Mouse (Mus musculus) lung, embryonic 16.5 days (tissue): ENCODE results near the gene Slc46a1. TPM values are rescaled to one million over a fixed set of nuclear protein-coding genes. Genes with fewer than 3 reads are reported as not detected.

ENCODE experiments used
- ATAC-seq: fragments of 200-750 bp; cut with Nextera tagmentation; 2 replicates; pipeline ENCODE4 v1.8.0; 2017; ENCODE audit warnings: low read depth, mild to moderate bottlenecking, moderate library complexity
- H3K27ac ChIP-seq: fragments of 300-500 bp; sonication (generic); 2 replicates; pipeline ENCODE4 v1.5.1; 2014; ENCODE audit warnings: mild to moderate bottlenecking, control low read depth, low read length
- H3K27me3 ChIP-seq: fragments of 300-500 bp; sonication (generic); 2 replicates; pipeline ENCODE4 v1.6.1; 2014; ENCODE audit warnings: low read depth, low read length, mixed read lengths; ENCODE audit not compliant: control insufficient read depth, insufficient read depth
- H3K36me3 ChIP-seq: fragments of 300-500 bp; sonication (generic); 2 replicates; pipeline ENCODE4 v1.6.1; 2014; ENCODE audit warnings: low read length; ENCODE audit not compliant: control insufficient read depth, insufficient read depth
- H3K4me1 ChIP-seq: fragments of 300-500 bp; sonication (generic); replicated peaks from 2 replicates; pipeline ENCODE4 v1.6.1; 2014; ENCODE audit warnings: low read length, mixed read lengths; ENCODE audit not compliant: control insufficient read depth, insufficient read depth
- H3K4me2 ChIP-seq: fragments of 300-500 bp; sonication (generic); 2 replicates; pipeline ENCODE4 v1.6.1; 2014; ENCODE audit warnings: low read depth, low read length, control low read depth
- H3K4me3 ChIP-seq: fragments of 300-500 bp; sonication (generic); 2 replicates; pipeline ENCODE4 v1.5.1; 2014; ENCODE audit warnings: mild to moderate bottlenecking, low read length, control low read depth
- H3K9ac ChIP-seq: fragments of 300-500 bp; sonication (generic); 2 replicates; pipeline ENCODE4 v1.6.1; 2014; ENCODE audit warnings: low read length, control low read depth
- H3K9me3 ChIP-seq: fragments of 300-500 bp; sonication (generic); 2 replicates; pipeline ENCODE4 v1.6.1; 2016; ENCODE audit warnings: low read length; ENCODE audit not compliant: control insufficient read depth
- WGBS: fragments of 180-500 bp; shearing (Covaris S2); extraction: QIAGEN DNeasy Blood & Tissue Kit; methylation state at CpG from one replicate; pipeline ENCODE4 v1.1.7; 2014; 5-methylcytosine and 5-hydroxymethylcytosine counted together
- polyA plus RNA-seq: library from polyadenylated mRNA; unstranded; fragments of >200 nt; fragmentation: Nextera tagmentation; extraction: Ambion mirVana; gene quantifications from 2 replicates; pipeline ENCODE4 v1.2.1, GENCODE M21; 2015

The Slc46a1 gene
- polyA plus RNA-seq, 1 experiment from 2014 or later = 12.2 TPM

GRCm38 (mm10) chr11:78495904-78496303, 30.4 kb downstream of the Slc46a1 start:
- Histone ChIP-seq H3K27me3 (peaks cover 51% of the 10 kb centered on the region), H3K4me2 (no peak overlapping the region), H3K27ac (no peak overlapping the region), H3K9me3 (no peaks in the 10 kb centered on the region), H3K4me3 (no peak overlapping the region), H3K4me1 (peaks cover 8% of the 10 kb centered on the region), H3K9ac (no peak overlapping the region), H3K36me3 (no peaks in the 10 kb centered on the region)
- ATAC-seq = no peak
- 4% methylated on average over 6 of the region's 6 CpGs for WGBS

GRCm38 (mm10) chr11:78497071-78497541, 31.6 kb downstream of the Slc46a1 start:
- no peak overlapping the region for H3K27ac ChIP-seq
- peaks cover 8% of the 10 kb centered on the region for H3K4me1 ChIP-seq
- H3K9me3 ChIP-seq = no peaks in the 10 kb centered on the region
- H3K9ac ChIP-seq = 0 out of 2 replicates have a peak overlapping the region, but pooled peaks have one; percentile 11
- H3K27me3 ChIP-seq = peaks cover 48% of the 10 kb centered on the region
- peak overlapping the region; percentile 56 for H3K4me3 ChIP-seq
- peak overlapping the region; percentile 99 for H3K4me2 ChIP-seq
- peak; percentile 21; the same call in 1 of the 2 replicates for ATAC-seq
- WGBS = under 1% methylated on average over 44 of the region's 44 CpGs
- no peaks in the 10 kb centered on the region for H3K36me3 ChIP-seq

- Histone ChIP-seq H3K27ac (no peak within 1 kb of the TSS), H3K27me3 (peaks cover 48% of the 10 kb centered on the region)
These were observed 32.3 kb downstream of the Slc46a1 start, which contains the start of gene Sarm1 for GRCm38 (mm10) chr11:78497544-78498522. Gene Sarm1 (minus strand): TSS chr11:78497754.

GRCm38 (mm10) chr11:78499004-78499403, 33.5 kb downstream of the Slc46a1 start, which contains the start of gene Vtn:
Gene Vtn (plus strand): TSS chr11:78499091.
- H3K27ac ChIP-seq = no peak within 1 kb of the TSS
- ATAC-seq = no peak
- WGBS = 29% methylated on average over 7 of the region's 7 CpGs
- peaks cover 8% of the 10 kb centered on the region for H3K4me1 ChIP-seq
- no peaks in the 10 kb centered on the region for H3K9me3 ChIP-seq
- peak within 1 kb of the TSS; percentile 99 for H3K4me2 ChIP-seq
- H3K27me3 ChIP-seq = peaks cover 48% of the 10 kb centered on the region
- H3K36me3 ChIP-seq = no peaks in the 10 kb centered on the region
- H3K4me3 ChIP-seq = peak within 1 kb of the TSS; percentile 56
- H3K9ac ChIP-seq = no peak within 1 kb of the TSS

More at GRCm38 (mm10) chr11:78497544-78498522, 32.3 kb downstream of the Slc46a1 start, which contains the start of gene Sarm1:
- Histone ChIP-seq H3K36me3 (no peaks in the 10 kb centered on the region), H3K4me1 (peaks cover 8% of the 10 kb centered on the region), H3K4me3 (peak within 1 kb of the TSS; percentile 56), H3K9me3 (no peaks in the 10 kb centered on the region), H3K4me2 (peak within 1 kb of the TSS; percentile 99), H3K9ac (0 out of 2 replicates have a peak within 1 kb of the TSS, but pooled peaks have one; percentile 11)
- peak; percentile 99 for ATAC-seq
- 3% methylated on average over 36 of the region's 36 CpGs for WGBS

GRCm38 (mm10) chr11:78499543-78499942, 34.0 kb downstream of the Slc46a1 start:
- H3K9ac ChIP-seq = no peak overlapping the region

GRCm38 (mm10) chr11:78500623-78501202, 35.2 kb downstream of the Slc46a1 start:
- H3K4me2 ChIP-seq = no peak overlapping the region
- ATAC-seq = no peak
- peaks cover 8% of the 10 kb centered on the region for H3K4me1 ChIP-seq
- 48% methylated on average over 9 of the region's 9 CpGs for WGBS
- no peak overlapping the region for H3K27ac ChIP-seq
- H3K36me3 ChIP-seq = 0 out of 2 replicates have a peak, but pooled peaks cover 2% of the 10 kb centered on the region
- no peak overlapping the region for H3K9ac ChIP-seq
- H3K27me3 ChIP-seq = peaks cover 38% of the 10 kb centered on the region
- no peak overlapping the region for H3K4me3 ChIP-seq
- no peaks in the 10 kb centered on the region for H3K9me3 ChIP-seq

More at GRCm38 (mm10) chr11:78499543-78499942, 34.0 kb downstream of the Slc46a1 start:
- 30% methylated on average over 16 of the region's 16 CpGs for WGBS
- no peaks in the 10 kb centered on the region for H3K36me3 ChIP-seq
- peaks cover 8% of the 10 kb centered on the region for H3K4me1 ChIP-seq
- no peak for ATAC-seq
- H3K4me2 ChIP-seq = no peak overlapping the region
- H3K9me3 ChIP-seq = no peaks in the 10 kb centered on the region
- no peak overlapping the region for H3K27ac ChIP-seq
- no peak overlapping the region for H3K4me3 ChIP-seq
- H3K27me3 ChIP-seq = peaks cover 42% of the 10 kb centered on the region

GRCm38 (mm10) chr11:78501529-78501928, 36.0 kb downstream of the Slc46a1 start:
- H3K9ac ChIP-seq = no peak overlapping the region
- H3K9me3 ChIP-seq = no peaks in the 10 kb centered on the region
- ATAC-seq = no peak
- H3K4me1 ChIP-seq = peaks cover 8% of the 10 kb centered on the region
- H3K36me3 ChIP-seq = 0 out of 2 replicates have a peak, but pooled peaks cover 2% of the 10 kb centered on the region
- H3K4me2 ChIP-seq = no peak overlapping the region
- H3K27ac ChIP-seq = no peak overlapping the region
- no peak overlapping the region for H3K4me3 ChIP-seq
- peaks cover 31% of the 10 kb centered on the region for H3K27me3 ChIP-seq
- 68% methylated on average over 20 of the region's 20 CpGs for WGBS

GRCm38 (mm10) chr11:78502909-78503650, 37.6 kb downstream of the Slc46a1 start, which contains the start of gene Sebox:
Gene Sebox (plus strand): TSS chr11:78503447.
- Histone ChIP-seq H3K4me2 (no peak within 1 kb of the TSS), H3K27me3 (peaks cover 26% of the 10 kb centered on the region), H3K27ac (no peak within 1 kb of the TSS), H3K4me3 (no peak within 1 kb of the TSS), H3K9ac (no peak within 1 kb of the TSS), H3K36me3 (peaks cover 5% of the 10 kb centered on the region; the same call in 1 of the 2 replicates), H3K9me3 (no peaks in the 10 kb centered on the region), H3K4me1 (no peaks in the 10 kb centered on the region)
- 63% methylated on average over 7 of the region's 7 CpGs for WGBS
- ATAC-seq = no peak
